Mouse (Mus musculus) small intestine, adult 2 months (tissue): Measurements from ENCODE around the gene Foxf2.

Source experiments
- CTCF ChIP-seq: fragments of 200-500 bp; IDR thresholded peaks from 2 replicates; pipeline ENCODE4 v1.5.1; 2012; ENCODE audit warnings: low read depth, mild to moderate bottlenecking, control low read depth, inconsistent platforms, low read length, moderate library complexity, mixed read lengths; ENCODE audit not compliant: insufficient replicate concordance, insufficient read length; ENCODE audit errors: extremely low read depth
- POLR2A ChIP-seq: fragments of 200-500 bp; IDR thresholded peaks from 2 replicates; pipeline ENCODE4 v1.6.1; 2012; ENCODE audit warnings: low read depth, mild to moderate bottlenecking, control low read depth, inconsistent platforms, low read length, moderate library complexity

DNA sequence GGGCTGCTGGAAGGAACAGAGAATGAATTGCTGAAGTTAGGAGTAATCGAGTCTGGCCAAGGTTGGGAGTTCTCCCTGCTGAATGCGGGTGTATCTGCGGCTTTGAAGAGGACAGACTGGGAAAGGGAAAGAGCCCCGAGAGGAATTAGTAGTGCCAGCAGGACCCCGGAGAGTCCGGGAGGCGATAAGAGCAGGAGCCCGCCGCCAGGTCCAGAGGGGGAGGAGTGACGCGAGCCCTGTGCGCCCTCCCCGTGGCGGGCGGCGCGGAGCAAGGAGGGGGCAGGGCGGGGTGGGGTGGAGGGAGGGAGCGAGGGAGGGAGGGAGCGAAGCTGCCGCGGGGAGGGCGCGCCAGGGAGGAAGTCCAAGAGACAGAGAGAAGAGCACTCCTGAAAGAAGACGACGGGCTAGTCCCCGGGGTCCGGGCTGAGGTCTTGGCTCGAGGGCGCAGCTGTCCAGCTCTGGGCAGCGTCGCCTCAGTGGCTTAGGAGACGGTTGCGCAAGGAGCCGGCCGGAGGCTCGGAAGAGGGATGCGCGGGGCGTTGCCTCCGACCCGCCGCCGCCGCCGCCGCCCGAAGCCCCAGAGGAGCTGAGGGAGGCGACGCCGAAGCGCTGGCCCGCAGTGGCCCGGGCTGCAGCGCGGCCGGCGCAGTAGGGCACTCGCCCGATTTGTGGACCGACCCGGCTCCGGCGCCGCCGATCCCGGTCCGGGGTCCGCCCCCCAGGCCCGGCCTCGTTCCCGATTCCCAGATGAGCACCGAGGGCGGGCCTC lies at the start of gene Foxf2:
- TF ChIP-seq CTCF (no peak), POLR2A (peak; percentile 23; the same call in 1 of the 2 replicates)
